ENCODE assay signal across 20 mouse cellular contexts in the genomic region with DNA sequence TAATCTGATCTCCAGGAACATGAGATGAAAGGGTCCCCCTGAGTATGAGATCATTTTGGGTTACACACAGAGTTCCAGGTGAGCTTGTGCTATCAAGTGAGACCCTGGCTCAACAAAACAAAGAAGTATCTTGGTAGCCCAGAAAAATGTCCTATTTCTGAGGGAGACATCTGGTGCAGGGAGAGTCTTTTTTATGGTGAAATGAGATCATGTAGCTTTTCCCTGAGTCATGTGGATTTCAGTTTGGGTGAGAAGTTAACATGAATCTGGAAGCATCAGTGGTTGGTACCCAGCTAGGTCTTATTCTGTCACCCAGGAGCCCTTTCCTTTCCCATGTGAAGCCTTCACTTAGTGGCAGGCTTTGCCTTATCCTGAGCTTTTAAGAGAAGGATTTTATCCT.
"Had no signal": no experiment of that assay in that cellular context is flagged by ENCODE, and none has a peak within 500 bp of the region (broad histone marks: within the 10 kb centered on the region; RNA-seq: fewer than 3 reads in every experiment).

No protein-coding gene starts in this region.

- DNase-seq: cerebellum, adult 8-10 months; cerebellum, adult 9-11 months; cerebellum, postnatal 10 days; cerebellum, postnatal 14 days; cerebellum, postnatal 25 days; cerebellum, postnatal 36 days; embryo, embryonic 11 days; forebrain, postnatal 0 days; gastrocnemius, adult 2 months; gastrocnemius, postnatal 10 days; gastrocnemius, postnatal 14 days; gastrocnemius, postnatal 25 days; gastrocnemius, postnatal 36 days; heart, adult 11 months; heart, adult 18-20 months; heart, adult 2 months had no signal

- ATAC-seq: forebrain, embryonic 13.5 days; forebrain, embryonic 14.5 days; forebrain, embryonic 15.5 days; forebrain, embryonic 16.5 days; forebrain, postnatal 0 days had no signal
